Mouse (Mus musculus) midbrain, embryonic 12.5 days (tissue): ENCODE data around the gene Pcdh19. TPM values are rescaled to one million over a fixed set of nuclear protein-coding genes. Genes with fewer than 3 reads are reported as not detected.

Source experiments
- ATAC-seq: fragments of 200-750 bp; cut with Nextera tagmentation; 2 replicates; pipeline ENCODE4 v1.8.0; 2017; ENCODE audit warnings: low read depth, moderate TSS enrichment, moderate library complexity; ENCODE audit not compliant: low FRiP score
- H3K27ac ChIP-seq: fragments of 300-500 bp; sonication (generic); replicated peaks from 2 replicates; pipeline ENCODE4 v1.5.1; 2016; ENCODE audit warnings: mild to moderate bottlenecking
- H3K27me3 ChIP-seq: fragments of 300-500 bp; sonication (generic); 2 replicates; pipeline ENCODE4 v1.6.1; 2016; ENCODE audit warnings: mild to moderate bottlenecking
- H3K36me3 ChIP-seq: fragments of 300-500 bp; sonication (generic); 2 replicates; pipeline ENCODE4 v1.6.1; 2016
- H3K4me1 ChIP-seq: fragments of 300-500 bp; sonication (generic); 2 replicates; pipeline ENCODE4 v1.6.1; 2016
- H3K4me2 ChIP-seq: fragments of 300-500 bp; sonication (generic); replicated peaks from 2 replicates; pipeline ENCODE4 v1.6.1; 2016; ENCODE audit warnings: mild to moderate bottlenecking, moderate library complexity
- H3K4me3 ChIP-seq: fragments of 300-500 bp; sonication (generic); 2 replicates; pipeline ENCODE4 v1.5.1; 2016; ENCODE audit warnings: mild to moderate bottlenecking
- H3K9ac ChIP-seq: fragments of 300-500 bp; sonication (generic); replicated peaks from 2 replicates; pipeline ENCODE4 v1.6.1; 2016; ENCODE audit warnings: mild to moderate bottlenecking, moderate library complexity
- H3K9me3 ChIP-seq: fragments of 300-500 bp; sonication (generic); 2 replicates; pipeline ENCODE4 v1.6.1; 2016; ENCODE audit warnings: mild to moderate bottlenecking
- WGBS: fragments of 180-500 bp; shearing (Covaris S2); methylation state at CpG from one replicate; pipeline ENCODE4 v1.1.7; 2016; 5-methylcytosine and 5-hydroxymethylcytosine counted together
- polyA plus RNA-seq: library from polyadenylated mRNA; unstranded; fragments of >200 nt; fragmentation: Nextera tagmentation; extraction: Ambion mirVana; gene quantifications from 2 replicates; pipeline ENCODE4 v1.2.1, GENCODE M21; 2016

The Pcdh19 gene
- polyA plus RNA-seq, 1 experiment from 2014 or later: 10.2 TPM

DNA sequence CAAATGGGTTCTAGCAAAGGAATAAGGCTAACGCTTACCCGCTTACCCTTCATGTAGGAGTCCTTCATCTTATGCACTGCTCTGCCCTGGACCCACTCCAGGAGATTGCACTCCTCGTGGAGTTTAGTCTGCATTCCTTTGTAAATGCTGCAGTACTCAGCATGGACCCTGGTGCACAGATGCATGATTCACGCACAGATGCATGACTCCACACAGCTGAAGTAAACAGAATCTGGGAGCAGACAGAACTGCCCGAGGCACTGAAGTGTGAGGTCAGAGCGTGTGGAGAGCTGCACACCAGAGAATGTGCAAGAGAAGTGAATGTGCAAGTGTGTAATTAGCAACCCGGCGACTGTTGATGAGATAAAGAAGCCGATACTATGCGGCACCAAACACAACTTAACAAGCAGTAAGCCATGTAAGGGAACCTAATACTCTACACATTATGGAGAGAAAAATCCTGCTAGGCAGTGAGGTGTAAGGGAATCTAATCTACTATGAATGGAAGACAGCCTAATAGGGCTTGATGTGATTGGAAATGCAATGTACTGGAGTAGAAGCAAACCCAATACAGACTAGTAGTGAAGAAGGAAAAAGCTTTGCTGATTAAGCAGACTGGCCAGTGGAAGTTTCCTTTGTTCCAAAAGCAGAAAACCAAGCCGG lies 32.8 kb downstream of the Pcdh19 start:
- Histone ChIP-seq H3K4me2 (no peak overlapping the region), H3K27ac (no peak overlapping the region), H3K4me1 (0 out of 2 replicates have a peak, but pooled peaks cover 7% of the 10 kb centered on the region), H3K36me3 (no peaks in the 10 kb centered on the region), H3K27me3 (peaks cover 14% of the 10 kb centered on the region; the same call in 1 of the 2 replicates), H3K9me3 (no peaks in the 10 kb centered on the region), H3K9ac (no peak overlapping the region), H3K4me3 (no peak overlapping the region)
- 54% methylated on average over 11 of the region's 11 CpGs for WGBS
- peak; percentile 55; the same call in 1 of the 2 replicates for ATAC-seq

DNA sequence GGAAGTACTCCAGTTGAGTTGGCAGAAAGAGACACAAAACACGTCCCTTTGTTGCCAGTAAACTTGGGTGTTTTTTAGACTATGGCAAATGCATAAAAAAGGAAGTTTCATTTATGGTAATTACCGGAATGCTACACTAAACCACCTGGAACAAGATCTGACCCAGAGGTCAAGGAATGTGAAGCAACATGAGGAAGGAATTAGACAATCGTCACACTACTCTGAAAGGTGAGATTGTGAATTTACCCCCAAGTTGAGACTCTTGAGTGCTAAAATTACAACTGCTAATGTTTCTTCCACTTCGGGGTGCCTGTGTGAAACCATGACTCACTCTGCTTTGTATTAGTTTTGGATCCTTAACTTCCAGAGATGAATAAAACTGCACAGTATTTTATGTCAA lies 33.6 kb downstream of the Pcdh19 start:
- WGBS: 62% methylated on average over 4 of the region's 4 CpGs
- Histone ChIP-seq H3K27ac (no peak overlapping the region), H3K9me3 (no peaks in the 10 kb centered on the region), H3K4me2 (no peak overlapping the region), H3K9ac (no peak overlapping the region), H3K4me3 (no peak overlapping the region), H3K4me1 (0 out of 2 replicates have a peak, but pooled peaks cover 7% of the 10 kb centered on the region), H3K27me3 (peaks cover 14% of the 10 kb centered on the region; the same call in 1 of the 2 replicates), H3K36me3 (no peaks in the 10 kb centered on the region)
- ATAC-seq: no peak

DNA sequence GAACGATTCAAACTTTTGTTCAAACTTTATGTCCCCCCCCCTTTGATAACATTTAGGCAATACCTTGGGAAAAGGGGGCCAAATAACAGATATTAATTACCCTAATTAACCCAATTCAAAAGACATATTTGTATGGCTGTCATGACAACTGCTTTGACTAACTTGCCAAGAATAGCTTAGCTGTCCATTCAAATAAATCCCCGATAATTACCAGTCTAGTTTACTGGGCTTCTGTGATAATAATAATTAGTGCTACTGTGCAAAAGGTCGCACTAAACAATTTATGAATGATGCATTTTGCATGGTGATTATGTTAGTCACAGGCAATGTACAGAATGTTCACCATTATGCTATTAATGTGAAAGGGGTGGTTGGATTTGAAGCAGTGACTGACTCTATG lies 35.7 kb downstream of the Pcdh19 start:
- WGBS: 67% methylated on average over 3 of the region's 3 CpGs
- Histone ChIP-seq H3K27me3 (0 out of 2 replicates have a peak, but pooled peaks cover 8% of the 10 kb centered on the region), H3K27ac (no peak overlapping the region), H3K9me3 (no peaks in the 10 kb centered on the region), H3K4me1 (0 out of 2 replicates have a peak, but pooled peaks cover 7% of the 10 kb centered on the region), H3K9ac (no peak overlapping the region), H3K4me2 (no peak overlapping the region), H3K36me3 (no peaks in the 10 kb centered on the region), H3K4me3 (no peak overlapping the region)
- no peak for ATAC-seq

DNA sequence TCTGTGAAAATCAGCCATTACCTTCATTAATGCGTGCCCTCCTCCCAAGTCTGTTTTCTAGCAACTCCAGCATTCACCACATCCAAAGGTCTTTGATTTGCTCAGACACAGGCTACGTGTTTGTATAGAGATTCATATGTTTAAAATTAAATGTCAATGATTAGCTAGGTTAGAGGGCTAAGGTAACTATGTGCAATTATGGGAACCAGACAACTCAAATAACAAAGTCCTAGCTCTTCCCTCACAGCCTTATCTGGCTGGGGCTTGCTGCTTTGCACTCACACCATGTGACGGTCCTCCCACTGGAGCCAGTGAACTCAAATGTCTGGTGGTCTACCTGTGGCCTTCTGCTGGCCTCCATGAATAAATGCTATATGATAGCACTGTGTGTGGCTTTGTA lies 38.4 kb downstream of the Pcdh19 start:
- no peaks in the 10 kb centered on the region for H3K9me3 ChIP-seq
- no peak overlapping the region for H3K4me2 ChIP-seq
- no peak overlapping the region for H3K4me3 ChIP-seq
- H3K27me3 ChIP-seq: peaks cover 4% of the 10 kb centered on the region; the same call in 1 of the 2 replicates
- WGBS: 80% methylated on average over 3 of the region's 3 CpGs
- H3K36me3 ChIP-seq: no peaks in the 10 kb centered on the region
- no peak overlapping the region for H3K27ac ChIP-seq
- H3K4me1 ChIP-seq: no peaks in the 10 kb centered on the region
- no peak overlapping the region for H3K9ac ChIP-seq
- no peak for ATAC-seq

DNA sequence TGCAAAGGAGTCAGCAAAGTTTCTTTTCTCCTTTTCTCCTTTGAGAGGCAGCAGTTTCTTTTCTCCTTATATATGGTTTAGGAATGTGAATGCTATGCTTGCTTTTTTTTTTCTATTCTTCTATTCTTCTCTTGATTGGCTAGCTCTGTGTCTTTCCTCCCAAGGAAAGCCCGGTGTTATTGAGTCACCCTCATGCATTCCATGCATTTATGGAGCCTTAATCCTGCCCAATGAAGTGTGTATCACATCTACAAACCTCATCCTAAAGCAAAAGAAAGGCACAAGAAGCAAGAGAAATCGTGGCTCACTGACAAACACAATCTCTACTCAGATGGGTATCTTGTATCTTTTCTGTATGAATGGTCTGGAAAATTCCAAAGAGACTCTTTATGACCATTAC lies 41.0 kb downstream of the Pcdh19 start:
- no peak overlapping the region for H3K9ac ChIP-seq
- no peaks in the 10 kb centered on the region for H3K4me1 ChIP-seq
- H3K36me3 ChIP-seq: no peaks in the 10 kb centered on the region
- H3K4me2 ChIP-seq: no peak overlapping the region
- 50% methylated on average over 2 of the region's 2 CpGs for WGBS
- H3K27me3 ChIP-seq: peaks cover 4% of the 10 kb centered on the region; the same call in 1 of the 2 replicates
- no peak overlapping the region for H3K4me3 ChIP-seq
- ATAC-seq: no peak
- no peaks in the 10 kb centered on the region for H3K9me3 ChIP-seq
- no peak overlapping the region for H3K27ac ChIP-seq

DNA sequence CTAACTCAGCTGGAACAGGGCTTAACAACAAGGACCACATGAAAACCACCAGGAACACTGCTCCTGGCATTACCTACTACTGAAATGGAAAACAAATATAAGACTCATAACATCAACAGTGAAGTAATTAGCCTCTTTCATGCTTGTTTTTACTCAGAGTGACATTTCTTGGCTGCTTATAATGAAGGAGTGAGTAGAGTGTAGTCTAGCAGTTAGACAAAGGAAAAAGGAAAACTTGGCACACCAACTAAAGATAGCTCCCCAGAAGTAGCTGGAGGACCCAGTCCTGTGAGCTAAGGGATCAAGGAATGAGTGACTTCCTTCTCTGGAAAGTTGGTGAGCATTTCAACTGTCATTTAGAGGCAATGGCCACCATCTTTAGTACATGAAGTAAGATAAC lies 49.3 kb downstream of the Pcdh19 start:
- Histone ChIP-seq H3K4me1 (no peaks in the 10 kb centered on the region), H3K9ac (no peak overlapping the region)
- ATAC-seq: no peak

DNA sequence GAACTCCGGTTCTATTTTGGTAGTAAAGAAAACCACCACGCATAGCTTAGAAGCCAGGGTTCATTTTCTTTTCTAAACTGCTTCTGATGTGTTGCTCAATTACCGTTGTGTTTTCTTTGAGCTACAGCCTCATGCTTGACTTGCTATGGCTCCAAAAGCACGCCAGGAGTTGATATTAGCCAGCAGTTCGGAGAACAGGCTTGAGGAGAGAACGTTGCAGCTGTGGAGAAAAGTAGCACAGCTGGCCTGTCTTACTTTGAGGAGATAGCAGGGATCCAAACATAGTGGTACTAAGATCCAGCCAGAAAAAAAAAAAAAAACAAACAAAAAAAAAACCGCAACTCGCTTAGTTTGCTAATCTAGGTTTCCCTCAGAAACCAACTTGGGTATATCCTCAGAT lies 59.2 kb downstream of the Pcdh19 start:
- H3K4me2 ChIP-seq: no peak overlapping the region
- no peaks in the 10 kb centered on the region for H3K9me3 ChIP-seq
- no peak for ATAC-seq
- 83% methylated on average over 8 of the region's 8 CpGs for WGBS
- no peak overlapping the region for H3K4me3 ChIP-seq
- H3K36me3 ChIP-seq: no peaks in the 10 kb centered on the region
- no peaks in the 10 kb centered on the region for H3K4me1 ChIP-seq
- H3K9ac ChIP-seq: no peak overlapping the region
- no peaks in the 10 kb centered on the region for H3K27me3 ChIP-seq
- no peak overlapping the region for H3K27ac ChIP-seq

More for the DNA sequence above, 49.3 kb downstream of the Pcdh19 start:
- Histone ChIP-seq H3K9me3 (no peaks in the 10 kb centered on the region), H3K4me2 (no peak overlapping the region), H3K27me3 (no peaks in the 10 kb centered on the region), H3K36me3 (no peaks in the 10 kb centered on the region), H3K27ac (no peak overlapping the region), H3K4me3 (no peak overlapping the region)

DNA sequence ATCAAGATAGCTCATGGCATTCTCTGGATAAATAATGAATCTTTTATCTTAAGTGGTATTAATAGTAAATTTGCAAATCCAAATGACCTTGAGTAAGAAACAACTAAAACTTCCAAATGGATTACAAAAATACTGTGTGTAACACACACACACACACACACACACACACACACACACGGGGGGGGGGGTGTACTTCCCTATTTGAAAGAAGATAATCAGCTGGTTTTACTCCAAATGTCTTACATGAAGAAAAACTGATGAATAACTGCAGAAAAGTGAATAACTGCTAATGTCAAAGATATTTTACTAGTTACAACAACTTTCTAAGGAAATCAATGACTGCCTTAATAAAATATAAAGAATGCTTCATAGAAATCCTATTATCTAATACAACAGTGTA lies 70.6 kb downstream of the Pcdh19 start:
- no peaks in the 10 kb centered on the region for H3K9me3 ChIP-seq
- H3K9ac ChIP-seq: no peak overlapping the region
- WGBS: 56% methylated on average over 1 of the region's 1 CpGs
- H3K4me1 ChIP-seq: no peaks in the 10 kb centered on the region
- H3K4me2 ChIP-seq: no peak overlapping the region
- no peaks in the 10 kb centered on the region for H3K27me3 ChIP-seq
- H3K27ac ChIP-seq: no peak overlapping the region
- no peaks in the 10 kb centered on the region for H3K36me3 ChIP-seq
- H3K4me3 ChIP-seq: no peak overlapping the region
- ATAC-seq: no peak

DNA sequence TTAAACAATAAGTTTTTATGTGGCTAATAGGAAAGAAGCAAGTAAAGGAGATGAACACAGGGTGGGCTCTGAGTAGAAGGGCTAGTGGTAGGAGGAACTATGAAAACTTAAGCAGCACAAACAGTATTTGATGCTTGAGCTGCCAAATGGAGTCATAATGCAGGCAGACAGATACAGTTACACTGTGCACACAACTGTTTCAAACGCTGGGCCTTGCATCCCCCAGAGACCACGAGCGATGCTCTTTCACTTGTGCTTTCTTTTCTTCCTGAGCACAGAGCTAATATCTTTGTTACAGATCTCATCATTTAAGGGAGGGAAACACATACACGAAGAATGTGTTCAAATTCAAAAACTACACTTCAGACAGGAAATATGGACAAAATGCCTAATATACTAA lies 83.0 kb downstream of the Pcdh19 start:
- Histone ChIP-seq H3K27me3 (peaks cover 6% of the 10 kb centered on the region; the same call in 1 of the 2 replicates), H3K9ac (no peak overlapping the region), H3K4me1 (no peaks in the 10 kb centered on the region), H3K27ac (no peak overlapping the region), H3K36me3 (no peaks in the 10 kb centered on the region), H3K4me3 (no peak overlapping the region), H3K4me2 (no peak overlapping the region), H3K9me3 (no peaks in the 10 kb centered on the region)
- WGBS: 70% methylated on average over 4 of the region's 4 CpGs
- ATAC-seq: no peak

DNA sequence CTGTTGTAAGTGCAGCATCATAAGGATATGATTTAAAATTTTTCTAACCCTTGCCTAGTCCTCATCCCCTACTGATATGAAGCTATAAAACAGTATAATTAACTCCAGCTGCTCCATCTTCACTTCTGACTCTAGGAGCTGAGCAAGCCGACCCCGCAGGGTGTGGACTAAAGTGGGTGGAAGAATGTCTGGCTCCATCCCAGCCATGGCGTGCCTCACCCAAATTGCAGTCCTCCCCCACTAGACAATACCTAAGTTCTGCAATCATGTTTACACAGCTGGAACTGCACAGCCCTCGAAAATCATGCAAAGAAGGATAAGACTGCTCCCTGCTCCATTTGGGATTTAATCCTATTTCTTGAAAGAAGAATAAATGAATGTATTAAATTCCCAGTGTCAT lies 84.5 kb downstream of the Pcdh19 start:
- peak; percentile 38; the same call in 1 of the 2 replicates for ATAC-seq
- H3K9me3 ChIP-seq: no peaks in the 10 kb centered on the region
- H3K4me3 ChIP-seq: no peak overlapping the region
- H3K27me3 ChIP-seq: peaks cover 6% of the 10 kb centered on the region; the same call in 1 of the 2 replicates
- no peaks in the 10 kb centered on the region for H3K36me3 ChIP-seq
- no peak overlapping the region for H3K9ac ChIP-seq
- WGBS: 47% methylated on average over 4 of the region's 4 CpGs
- no peaks in the 10 kb centered on the region for H3K4me1 ChIP-seq
- no peak overlapping the region for H3K4me2 ChIP-seq
- H3K27ac ChIP-seq: no peak overlapping the region

DNA sequence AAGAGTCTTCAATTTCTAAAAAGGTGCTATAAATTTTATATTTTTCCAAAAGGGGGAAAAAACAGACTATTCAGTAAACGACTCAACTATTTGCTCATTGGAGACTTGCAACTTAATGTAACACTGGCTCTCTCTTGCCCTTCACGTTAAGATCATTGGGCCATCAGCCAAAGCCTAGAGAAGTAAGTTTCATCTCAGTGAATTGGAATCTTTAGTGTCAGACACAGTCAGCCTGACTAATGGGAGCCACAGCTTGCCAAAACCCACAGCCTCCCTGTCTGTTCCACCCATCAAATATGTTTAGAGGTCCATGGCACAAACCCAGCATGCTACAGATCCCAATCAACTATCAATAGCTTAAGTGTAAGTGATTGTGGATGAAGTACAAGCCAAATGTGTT lies 86.7 kb downstream of the Pcdh19 start:
- no peak overlapping the region for H3K4me2 ChIP-seq
- H3K4me1 ChIP-seq: no peaks in the 10 kb centered on the region
- ATAC-seq: no peak
- no peaks in the 10 kb centered on the region for H3K9me3 ChIP-seq
- H3K36me3 ChIP-seq: no peaks in the 10 kb centered on the region
- no peak overlapping the region for H3K4me3 ChIP-seq
- WGBS: 76% methylated on average over 2 of the region's 2 CpGs
- H3K27me3 ChIP-seq: peaks cover 6% of the 10 kb centered on the region; the same call in 1 of the 2 replicates
- H3K9ac ChIP-seq: no peak overlapping the region
- no peak overlapping the region for H3K27ac ChIP-seq

DNA sequence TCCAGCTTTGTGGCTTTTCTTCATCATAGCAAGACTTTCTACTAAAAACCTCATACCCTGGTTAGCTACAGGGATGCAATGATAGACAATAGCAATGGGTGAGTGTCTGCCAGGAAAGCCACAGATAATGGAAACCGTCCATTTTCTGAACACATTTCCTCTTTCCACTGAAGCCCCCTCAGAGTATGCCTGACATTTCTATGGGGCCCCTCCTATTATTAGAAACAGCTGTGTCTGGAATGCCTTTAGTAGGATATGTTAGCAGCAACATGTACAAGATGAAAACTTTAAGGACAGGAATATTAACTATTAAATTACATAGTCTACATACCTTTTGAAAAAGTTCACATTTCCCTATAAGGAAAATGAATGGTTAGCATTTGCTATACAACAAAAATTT lies 87.1 kb downstream of the Pcdh19 start:
- Histone ChIP-seq H3K4me1 (no peaks in the 10 kb centered on the region), H3K36me3 (no peaks in the 10 kb centered on the region), H3K27ac (no peak overlapping the region), H3K4me3 (no peak overlapping the region), H3K27me3 (peaks cover 6% of the 10 kb centered on the region; the same call in 1 of the 2 replicates), H3K9ac (no peak overlapping the region), H3K9me3 (no peaks in the 10 kb centered on the region), H3K4me2 (no peak overlapping the region)
- ATAC-seq: no peak
- 81% methylated on average over 1 of the region's 1 CpGs for WGBS

DNA sequence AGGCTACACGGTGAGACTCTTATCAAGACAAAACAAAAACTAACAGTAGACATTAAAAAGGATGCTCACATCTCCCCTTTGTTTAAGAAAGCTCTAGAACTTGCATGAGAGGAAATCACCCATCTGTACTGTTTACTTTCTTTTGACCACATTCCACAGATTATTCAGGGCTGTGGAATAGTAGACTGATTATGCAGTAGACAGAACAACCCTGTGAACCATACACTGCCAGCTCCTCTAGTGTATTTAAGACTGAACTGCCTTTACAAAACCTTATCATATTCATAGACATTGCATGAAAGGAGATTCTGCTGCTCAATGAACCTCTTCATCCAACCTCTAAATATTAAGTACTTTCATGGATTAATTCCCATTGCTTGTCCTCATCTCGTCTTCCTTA lies 87.6 kb downstream of the Pcdh19 start:
- no peaks in the 10 kb centered on the region for H3K36me3 ChIP-seq
- no peak overlapping the region for H3K9ac ChIP-seq
- H3K4me2 ChIP-seq: no peak overlapping the region
- 71% methylated on average over 2 of the region's 2 CpGs for WGBS
- ATAC-seq: no peak
- H3K4me1 ChIP-seq: no peaks in the 10 kb centered on the region
- no peak overlapping the region for H3K27ac ChIP-seq
- no peak overlapping the region for H3K4me3 ChIP-seq
- peaks cover 6% of the 10 kb centered on the region; the same call in 1 of the 2 replicates for H3K27me3 ChIP-seq
- no peaks in the 10 kb centered on the region for H3K9me3 ChIP-seq
